Mouse (Mus musculus) kidney, embryonic 15.5 days (tissue): ENCODE results near the gene Gm21974. TPM values are rescaled to one million over a fixed set of nuclear protein-coding genes. Genes with fewer than 3 reads are reported as not detected.
"Not testable (repeated sequence)": the region's sequence is repeated elsewhere in the genome, so short reads cannot be mapped to it uniquely, and the experiment has no call there.

Experiments
- ATAC-seq: fragments of 200-750 bp; cut with Nextera tagmentation; replicated peaks from 2 replicates; pipeline ENCODE4 v1.8.0; 2017; ENCODE audit warnings: moderate TSS enrichment; ENCODE audit not compliant: low FRiP score
- H3K27ac ChIP-seq: fragments of 300-500 bp; sonication (generic); 2 replicates; pipeline ENCODE4 v1.5.1; 2015; ENCODE audit warnings: mild to moderate bottlenecking, inconsistent platforms
- H3K27me3 ChIP-seq: fragments of 300-500 bp; sonication (generic); 2 replicates; pipeline ENCODE4 v1.6.1; 2015; ENCODE audit warnings: inconsistent platforms
- H3K36me3 ChIP-seq: fragments of 300-500 bp; sonication (generic); 2 replicates; pipeline ENCODE4 v1.6.1; 2015; ENCODE audit warnings: inconsistent platforms
- H3K4me1 ChIP-seq: fragments of 300-500 bp; sonication (generic); 2 replicates; pipeline ENCODE4 v1.6.1; 2015; ENCODE audit warnings: inconsistent platforms
- H3K4me2 ChIP-seq: fragments of 300-500 bp; sonication (generic); 2 replicates; pipeline ENCODE4 v1.6.1; 2015; ENCODE audit warnings: moderate library complexity, mild to moderate bottlenecking, inconsistent platforms
- H3K4me3 ChIP-seq: fragments of 300-500 bp; sonication (generic); replicated peaks from 2 replicates; pipeline ENCODE4 v1.5.1; 2015; ENCODE audit warnings: mild to moderate bottlenecking, inconsistent platforms
- H3K9ac ChIP-seq: fragments of 300-500 bp; sonication (generic); 2 replicates; pipeline ENCODE4 v1.6.1; 2015; ENCODE audit warnings: mild to moderate bottlenecking, inconsistent platforms
- H3K9me3 ChIP-seq: fragments of 300-500 bp; sonication (generic); replicated peaks from 2 replicates; pipeline ENCODE4 v1.6.1; 2016; ENCODE audit warnings: inconsistent platforms
- WGBS: fragments of 180-500 bp; shearing (Covaris S2); methylation state at CpG from one replicate; pipeline ENCODE4 v1.1.7; 2015; ENCODE audit warnings: mixed read lengths; 5-methylcytosine and 5-hydroxymethylcytosine counted together
- polyA plus RNA-seq: library from polyadenylated mRNA; unstranded; fragments of >200 nt; fragmentation: Nextera tagmentation; extraction: Ambion mirVana; gene quantifications from 2 replicates; pipeline ENCODE4 v1.2.1, GENCODE M21; 2015

The Gm21974 gene
- polyA plus RNA-seq, 1 experiment from 2014 or later = not detected

DNA sequence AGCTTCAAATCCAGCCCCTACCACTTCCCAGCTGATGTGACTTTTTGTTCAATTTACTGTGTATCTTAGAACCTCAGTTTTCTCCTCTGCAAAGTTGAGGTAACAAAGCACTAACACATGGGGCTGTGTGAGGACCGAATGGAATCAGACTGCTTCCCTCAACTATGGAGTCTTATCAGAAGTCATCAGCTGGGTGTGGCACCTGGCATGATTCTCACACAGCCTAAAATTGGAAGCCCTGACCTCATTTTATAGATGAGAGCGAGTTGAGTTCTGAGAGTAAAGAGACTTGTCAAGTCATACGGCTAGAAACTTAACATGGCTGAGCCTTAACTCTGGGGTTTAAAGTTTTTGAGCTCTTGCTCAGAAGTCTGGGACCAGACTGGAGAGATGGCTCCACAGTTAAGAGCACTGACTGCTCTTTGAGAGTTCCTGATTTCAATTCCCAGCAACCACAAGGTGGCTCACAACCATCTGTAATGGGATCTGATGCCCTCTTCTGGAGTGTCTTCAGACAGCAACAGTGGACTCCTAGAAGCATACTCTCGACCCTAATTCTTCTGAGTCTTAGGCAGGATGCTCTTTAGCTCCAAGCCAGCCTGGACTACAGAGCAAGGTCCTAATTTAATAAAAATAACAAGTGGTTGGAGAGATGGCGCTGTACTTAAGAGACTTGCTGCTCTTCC is 25.0 kb downstream of the Gm21974 start:
- no peak overlapping the region for H3K9ac ChIP-seq
- WGBS = 85% methylated on average over 5 of the region's 5 CpGs
- no peak overlapping the region for H3K27ac ChIP-seq
- no peak for ATAC-seq
- no peak overlapping the region for H3K4me2 ChIP-seq
- peaks cover 17% of the 10 kb centered on the region for H3K4me1 ChIP-seq
- H3K9me3 ChIP-seq = no peaks in the 10 kb centered on the region
- H3K27me3 ChIP-seq = no peaks in the 10 kb centered on the region
- H3K4me3 ChIP-seq = no peak overlapping the region
- H3K36me3 ChIP-seq = peaks cover 59% of the 10 kb centered on the region

DNA sequence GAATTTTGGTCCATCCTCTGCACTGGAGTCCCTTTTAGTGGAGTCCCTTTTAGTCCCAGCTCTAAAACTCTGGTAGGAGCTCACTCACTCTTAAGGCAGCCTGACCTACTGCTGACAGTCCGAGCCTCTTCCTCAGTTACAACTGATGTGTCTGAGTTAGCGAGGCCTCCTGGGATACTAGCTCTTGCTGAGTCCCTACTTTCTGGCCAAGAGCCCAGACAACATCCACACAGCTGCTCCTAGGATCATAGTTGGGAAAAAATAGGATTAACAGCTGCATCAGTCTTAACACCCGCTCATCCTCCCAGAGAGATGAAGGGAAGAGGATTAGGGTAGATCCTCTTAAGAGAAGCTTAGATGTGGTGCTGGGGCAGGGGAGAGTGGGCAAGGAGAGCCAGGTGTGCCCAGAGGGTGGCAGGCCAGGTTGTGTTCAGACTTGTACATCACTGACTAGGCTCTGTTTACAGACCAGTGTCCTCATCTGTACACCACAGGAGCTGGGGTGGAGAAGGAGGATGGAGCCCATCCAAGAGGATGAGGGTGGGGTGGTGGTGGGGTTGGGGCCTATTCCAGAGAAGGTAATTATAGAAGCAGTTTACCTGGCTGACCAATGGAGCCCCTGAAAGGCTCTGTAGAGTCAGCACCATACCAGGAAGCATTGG is 26.0 kb downstream of the Gm21974 start:
- Histone ChIP-seq H3K4me1 (peaks cover 13% of the 10 kb centered on the region), H3K4me2 (no peak overlapping the region), H3K4me3 (no peak overlapping the region), H3K36me3 (peaks cover 68% of the 10 kb centered on the region), H3K27ac (peak overlapping the region; percentile 18; the same call in 1 of the 2 replicates), H3K9ac (no peak overlapping the region), H3K27me3 (no peaks in the 10 kb centered on the region), H3K9me3 (no peaks in the 10 kb centered on the region)
- no peak for ATAC-seq
- WGBS = 74% methylated on average over 3 of the region's 3 CpGs

DNA sequence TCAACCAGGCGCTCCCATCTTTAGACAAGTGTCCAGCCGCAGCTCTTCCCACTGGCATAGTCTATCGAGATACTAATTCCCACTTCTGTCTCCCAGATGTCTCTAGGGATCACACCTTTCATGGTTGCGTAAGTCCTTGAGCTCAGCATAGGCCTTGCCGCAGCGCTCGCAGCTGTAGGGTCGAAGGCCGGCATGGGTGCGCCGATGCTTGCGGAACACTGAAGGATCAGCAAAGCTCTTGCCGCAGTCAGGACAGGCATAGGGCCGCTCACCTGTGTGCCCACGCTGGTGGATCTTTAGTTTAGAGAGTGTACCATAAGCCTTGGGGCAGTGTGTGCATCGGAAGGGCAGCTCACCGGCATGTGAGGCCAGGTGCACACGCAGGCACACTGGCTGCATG is 27.6 kb downstream of the Gm21974 start:
- Histone ChIP-seq H3K4me1 (no peaks in the 10 kb centered on the region), H3K9ac (no peak overlapping the region), H3K36me3 (peaks cover 61% of the 10 kb centered on the region), H3K27me3 (no peaks in the 10 kb centered on the region), H3K4me2 (no peak overlapping the region), H3K4me3 (no peak overlapping the region), H3K9me3 (no peaks in the 10 kb centered on the region), H3K27ac (no peak overlapping the region)
- 96% methylated on average over 18 of the region's 18 CpGs for WGBS
- ATAC-seq = no peak

DNA sequence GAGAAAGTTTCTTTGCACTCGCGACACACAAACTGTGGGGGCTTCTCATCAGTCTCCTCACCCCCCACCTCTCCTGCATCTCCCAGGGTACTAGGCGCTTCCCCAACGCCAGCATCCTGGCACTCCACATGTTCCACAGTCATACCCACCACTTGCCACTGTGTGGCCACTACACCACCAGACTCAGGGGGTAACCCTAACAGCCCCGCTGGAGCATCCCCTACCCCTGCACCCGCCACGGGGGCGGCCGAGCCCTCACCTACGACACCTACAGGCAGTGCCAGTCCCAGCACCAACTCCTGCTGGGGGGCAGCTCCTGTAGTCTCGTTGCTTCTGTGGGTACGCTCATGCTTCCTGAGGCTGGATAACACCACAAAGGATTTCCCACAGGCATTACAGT is 28.8 kb downstream of the Gm21974 start:
- Histone ChIP-seq H3K27ac (no peak overlapping the region), H3K4me3 (no peak overlapping the region), H3K4me2 (no peak overlapping the region), H3K4me1 (no peaks in the 10 kb centered on the region), H3K9ac (no peak overlapping the region), H3K27me3 (no peaks in the 10 kb centered on the region), H3K36me3 (peaks cover 53% of the 10 kb centered on the region), H3K9me3 (no peaks in the 10 kb centered on the region)
- WGBS = 91% methylated on average over 11 of the region's 12 CpGs
- ATAC-seq = 0 out of 2 replicates have a peak, but pooled peaks have one; percentile 46

DNA sequence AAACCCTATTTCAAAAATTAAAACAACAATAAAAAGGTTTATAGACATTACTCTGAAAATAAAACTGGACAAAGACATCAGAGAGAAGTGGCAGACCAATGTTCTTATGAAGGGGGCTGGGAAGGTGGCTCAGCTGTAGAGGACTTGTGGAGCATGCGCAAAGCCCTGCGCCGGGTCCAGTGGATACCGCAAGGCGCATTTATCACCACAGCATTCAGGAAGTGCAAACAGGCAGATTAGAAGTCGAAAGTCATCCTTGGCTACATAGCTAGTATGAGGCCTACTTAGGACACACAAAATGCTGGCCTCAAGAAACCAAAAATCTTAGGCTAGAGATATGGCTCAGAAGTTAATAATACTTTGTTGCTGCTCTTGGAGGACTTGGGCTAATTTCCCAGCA is 37.0 kb downstream of the Gm21974 start:
- H3K36me3 ChIP-seq = no peaks in the 10 kb centered on the region
- WGBS = 88% methylated on average over 6 of the region's 6 CpGs
- ATAC-seq = no peak

DNA sequence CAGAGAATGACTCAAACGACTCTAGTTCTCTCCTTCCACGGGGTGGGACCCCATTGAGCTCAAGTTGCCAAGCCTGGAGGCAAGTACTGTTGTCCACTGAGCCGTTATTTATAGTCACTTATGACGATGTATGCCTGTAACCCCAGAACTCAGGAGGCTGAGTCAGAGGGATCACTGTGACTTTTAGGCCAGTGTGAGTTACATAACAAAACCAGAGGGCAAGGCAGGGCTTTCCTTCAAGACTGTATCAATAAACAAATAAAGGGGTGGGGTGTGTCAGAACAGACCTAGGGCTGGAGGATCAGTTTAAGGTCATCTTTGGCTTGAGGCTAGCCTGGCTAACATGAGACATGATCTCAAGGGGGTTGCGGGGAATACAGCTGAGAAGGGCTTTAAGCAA is 44.3 kb downstream of the Gm21974 start:
- Histone ChIP-seq H3K36me3 (peaks cover 26% of the 10 kb centered on the region), H3K4me2 (no peak overlapping the region), H3K4me3 (no peak overlapping the region), H3K4me1 (no peaks in the 10 kb centered on the region), H3K9ac (no peak overlapping the region), H3K9me3 (no peaks in the 10 kb centered on the region), H3K27ac (no peak overlapping the region), H3K27me3 (no peaks in the 10 kb centered on the region)
- 47% methylated on average over 5 of the region's 5 CpGs for WGBS
- ATAC-seq = no peak

More for the DNA sequence above, 37.0 kb downstream of the Gm21974 start:
- Histone ChIP-seq H3K9me3 (no peaks in the 10 kb centered on the region), H3K9ac (no peak overlapping the region), H3K4me1 (no peaks in the 10 kb centered on the region), H3K4me3 (no peak overlapping the region), H3K27ac (no peak overlapping the region), H3K4me2 (no peak overlapping the region), H3K27me3 (no peaks in the 10 kb centered on the region)

DNA sequence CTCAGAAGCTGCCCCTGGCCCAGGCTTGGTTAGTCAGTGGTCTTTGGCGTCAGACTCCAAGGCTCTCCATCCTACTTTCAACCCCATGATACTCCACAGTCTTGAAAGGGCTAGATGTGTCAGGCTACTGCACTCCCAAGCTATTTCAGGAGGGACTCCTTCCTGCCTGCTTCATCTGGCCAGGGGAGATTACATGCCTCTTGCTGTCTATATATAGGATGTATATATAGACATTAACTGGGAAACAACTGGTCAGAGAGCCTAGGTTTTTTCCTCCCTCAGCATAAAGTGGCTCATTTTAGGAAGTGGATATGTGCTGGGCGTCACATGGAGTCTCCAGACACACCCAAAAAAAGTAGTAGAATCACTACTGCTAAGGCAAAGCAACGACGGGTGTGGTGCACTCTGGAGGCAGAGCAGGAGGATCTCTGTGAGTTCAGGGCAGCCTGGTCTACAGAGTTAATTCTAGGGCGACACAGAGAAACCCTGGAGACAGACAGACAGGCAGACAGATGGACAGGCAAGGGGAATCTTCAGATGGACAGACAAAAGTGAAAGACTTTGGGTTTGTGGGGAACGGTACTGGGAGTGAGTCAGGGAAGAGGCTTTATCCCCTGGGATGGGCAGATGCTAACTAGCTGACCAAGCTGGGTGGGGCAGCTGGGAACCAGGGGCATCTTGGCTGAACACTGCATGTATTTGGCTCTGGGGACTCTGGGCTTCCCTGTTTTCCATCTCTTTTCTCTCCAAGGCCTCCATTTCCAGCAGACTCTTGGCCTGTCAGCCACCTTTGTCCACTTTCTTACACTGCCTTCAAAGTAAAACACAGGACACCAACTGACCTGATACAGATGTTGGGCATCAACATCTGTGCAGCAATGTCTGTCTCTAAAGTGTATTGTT is 45.0 kb downstream of the Gm21974 start:
- H3K36me3 ChIP-seq = peaks cover 33% of the 10 kb centered on the region
- no peak overlapping the region for H3K9ac ChIP-seq
- no peak for ATAC-seq
- 78% methylated on average over 6 of the region's 6 CpGs for WGBS
- H3K4me3 ChIP-seq = no peak overlapping the region
- H3K4me2 ChIP-seq = no peak overlapping the region
- no peaks in the 10 kb centered on the region for H3K4me1 ChIP-seq
- no peak overlapping the region for H3K27ac ChIP-seq
- H3K9me3 ChIP-seq = no peaks in the 10 kb centered on the region
- H3K27me3 ChIP-seq = no peaks in the 10 kb centered on the region

DNA sequence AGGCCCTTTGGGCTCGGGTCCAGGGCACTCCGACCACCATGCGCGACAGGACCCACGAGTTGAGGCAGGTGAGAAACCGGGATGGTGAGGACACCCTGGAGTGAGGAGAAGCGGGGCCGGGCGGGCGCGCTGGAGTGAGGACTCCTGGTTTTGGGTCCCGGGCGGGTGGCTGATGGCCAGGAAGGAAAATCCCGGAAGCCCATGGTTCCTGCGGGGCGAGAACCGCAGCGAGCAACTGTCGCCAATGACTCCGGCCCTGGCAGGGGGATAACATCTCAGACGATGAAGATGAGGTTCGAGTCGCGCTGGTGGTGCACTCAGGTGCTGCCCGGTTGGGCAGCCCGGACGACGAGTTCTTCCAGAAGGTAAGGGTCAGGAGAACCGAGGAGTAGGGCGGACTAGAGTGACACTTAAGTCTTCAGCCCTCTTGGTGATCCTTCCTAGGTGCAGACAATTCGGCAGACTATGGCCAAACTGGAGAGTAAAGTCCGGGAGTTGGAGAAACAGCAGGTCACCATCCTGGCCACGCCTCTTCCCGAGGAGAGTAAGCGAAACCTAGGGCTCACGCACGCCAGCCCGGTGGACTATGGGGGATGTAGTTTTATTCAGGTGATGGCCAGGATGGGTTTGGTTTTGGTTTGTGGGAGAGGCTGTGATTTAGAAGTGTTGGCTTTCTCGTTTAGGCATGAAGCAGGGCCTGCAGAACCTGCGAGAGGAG is 53.1 kb downstream of the Gm21974 start:
- H3K4me2 ChIP-seq = peak overlapping the region; percentile 92
- peaks cover 40% of the 10 kb centered on the region for H3K36me3 ChIP-seq
- under 1% methylated on average over 40 of the region's 40 CpGs for WGBS
- H3K27ac ChIP-seq = peak overlapping the region; percentile 93
- ATAC-seq = peak; percentile 75
- no peaks in the 10 kb centered on the region for H3K9me3 ChIP-seq
- H3K27me3 ChIP-seq = no peaks in the 10 kb centered on the region
- peaks cover 19% of the 10 kb centered on the region for H3K4me1 ChIP-seq
- H3K9ac ChIP-seq = peak overlapping the region; percentile 79
- H3K4me3 ChIP-seq = peak overlapping the region; percentile 86

DNA sequence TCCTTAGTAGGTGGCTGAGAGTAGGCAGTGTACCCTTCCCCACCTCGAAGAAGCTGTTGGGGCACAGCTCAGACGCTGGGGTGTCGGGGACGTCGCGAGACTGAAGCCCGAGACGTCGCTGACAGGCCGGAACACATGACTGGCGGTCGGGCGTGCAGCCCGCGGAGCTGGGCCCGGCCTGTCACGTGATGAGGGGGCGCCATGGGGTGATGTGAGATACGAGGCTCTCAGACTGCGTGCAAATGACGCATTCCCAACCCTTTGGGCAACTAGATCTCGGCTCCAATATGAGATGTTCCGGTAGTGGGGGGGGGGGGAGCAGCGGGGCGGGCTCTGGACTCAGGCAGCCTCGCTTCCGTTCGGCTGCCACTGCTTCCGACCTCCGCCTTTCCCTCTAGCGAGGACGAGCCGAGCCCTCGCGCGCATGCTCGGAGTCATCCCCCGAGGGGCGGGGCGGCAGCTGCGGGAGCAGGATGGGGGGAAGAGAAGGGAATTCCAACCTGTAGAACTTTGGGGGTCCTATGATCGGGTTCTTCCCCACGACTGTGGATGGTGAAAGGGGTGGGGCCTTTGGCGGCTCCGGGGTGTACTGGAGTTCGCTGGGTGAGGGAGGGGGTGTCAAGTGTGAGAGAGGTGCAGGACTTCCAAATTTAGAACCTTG is 53.8 kb downstream of the Gm21974 start:
- Histone ChIP-seq H3K27me3 (no peaks in the 10 kb centered on the region), H3K9me3 (no peaks in the 10 kb centered on the region), H3K9ac (peak overlapping the region; percentile 79), H3K36me3 (peaks cover 33% of the 10 kb centered on the region), H3K4me2 (peak overlapping the region; percentile 92), H3K27ac (peak overlapping the region; percentile 93), H3K4me3 (peak overlapping the region; percentile 86), H3K4me1 (peaks cover 19% of the 10 kb centered on the region)
- under 1% methylated on average over 46 of the region's 46 CpGs for WGBS
- ATAC-seq = peak; percentile 92

DNA sequence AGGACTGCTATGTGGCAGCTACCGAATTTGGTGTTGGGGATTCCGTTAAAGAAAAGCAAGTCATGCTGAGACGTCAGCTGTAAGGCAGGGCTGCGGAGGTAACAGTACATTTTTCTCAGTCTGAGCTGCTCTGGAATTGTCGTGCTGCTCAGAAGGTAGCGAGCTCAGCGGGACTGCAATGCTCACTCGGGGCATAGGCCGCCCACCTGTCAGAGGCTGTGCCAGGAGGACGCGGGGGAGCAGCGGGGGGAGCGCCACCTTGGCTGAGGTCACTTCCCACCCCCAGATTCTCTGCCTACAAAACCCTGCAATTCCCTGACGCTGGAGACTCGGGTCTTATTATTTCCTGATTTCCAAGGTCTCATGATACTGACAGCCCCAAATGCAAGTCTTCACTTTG is 54.4 kb downstream of the Gm21974 start:
- Histone ChIP-seq H3K27ac (peak overlapping the region; percentile 93), H3K9ac (peak overlapping the region; percentile 79), H3K4me2 (peak overlapping the region; percentile 92), H3K27me3 (no peaks in the 10 kb centered on the region), H3K4me3 (peak overlapping the region; percentile 86), H3K4me1 (peaks cover 19% of the 10 kb centered on the region), H3K9me3 (no peaks in the 10 kb centered on the region), H3K36me3 (peaks cover 27% of the 10 kb centered on the region)
- ATAC-seq = peak; percentile 22; the same call in 1 of the 2 replicates
- under 1% methylated on average over 15 of the region's 15 CpGs for WGBS

DNA sequence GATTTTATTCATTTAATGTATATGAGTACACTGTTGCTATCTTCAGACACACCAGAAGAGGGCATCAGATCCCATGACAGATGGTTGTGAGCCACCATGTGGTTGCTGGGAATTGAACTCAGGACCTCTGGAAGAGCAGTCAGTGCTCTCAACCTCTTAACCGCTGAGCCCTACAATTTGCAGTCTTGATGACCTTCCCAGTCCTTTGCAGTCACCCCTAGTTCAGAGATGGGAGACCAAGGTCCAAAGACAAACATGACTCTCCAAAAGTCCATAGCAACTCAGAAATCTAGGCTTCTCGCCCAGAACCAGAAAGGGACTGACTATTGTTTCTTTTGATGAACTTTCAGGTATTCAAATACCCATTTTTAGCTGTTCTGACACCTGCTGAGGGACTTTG is 55.2 kb downstream of the Gm21974 start:
- H3K27me3 ChIP-seq, H3K4me3 ChIP-seq, H3K9ac ChIP-seq, ATAC-seq, H3K27ac ChIP-seq, H3K4me2 ChIP-seq, H3K9me3 ChIP-seq: not testable (repeated sequence)
- peaks cover 21% of the 10 kb centered on the region for H3K36me3 ChIP-seq
- 78% methylated on average over 2 of the region's 2 CpGs for WGBS
- peaks cover 19% of the 10 kb centered on the region for H3K4me1 ChIP-seq
